Mouse (Mus musculus) lung, adult 2 months (tissue): ENCODE measurements around the gene Adh4.

ENCODE experiments used
- CTCF ChIP-seq: fragments of 200-500 bp; IDR thresholded peaks from 2 replicates; pipeline ENCODE4 v1.5.1; 2011; ENCODE audit warnings: mild to moderate bottlenecking, low read length, control low read depth; ENCODE audit not compliant: insufficient read depth
- POLR2A ChIP-seq: fragments of 200-500 bp; IDR thresholded peaks from 2 replicates; pipeline ENCODE4 v1.6.1; 2011; ENCODE audit warnings: low read depth, mild to moderate bottlenecking, control low read depth, low read length, borderline replicate concordance; ENCODE audit errors: extremely low read depth

DNA sequence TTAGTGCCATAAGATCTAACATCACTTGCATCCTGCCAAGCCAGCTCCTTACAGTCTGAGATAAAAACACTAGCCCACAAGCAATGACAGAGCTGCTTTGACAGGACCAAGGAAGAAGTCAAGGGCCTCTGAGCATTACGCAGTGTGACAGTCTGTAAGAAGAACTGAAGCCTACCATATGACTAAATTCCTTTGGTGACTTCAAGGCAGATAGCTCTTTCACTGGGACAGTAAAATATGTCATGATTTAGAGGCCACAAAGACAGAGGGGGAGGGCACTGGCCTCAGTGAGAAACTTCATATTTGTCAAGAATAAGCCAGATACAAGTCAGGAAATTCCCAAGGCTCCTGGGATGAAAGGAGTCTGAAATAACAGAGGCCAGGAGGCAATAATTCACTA lies 7.3 kb upstream of the Adh4 start:
- TF ChIP-seq CTCF (no peak), POLR2A (no peak)
